Mouse (Mus musculus): ENCODE data around the gene Olfr373. TPM values are rescaled to one million over a fixed set of nuclear protein-coding genes. Genes with fewer than 3 reads are reported as not detected.

Gene Olfr373
- polyA plus RNA-seq, 1 experiment from 2014 or later, result 0.14 TPM

DNA sequence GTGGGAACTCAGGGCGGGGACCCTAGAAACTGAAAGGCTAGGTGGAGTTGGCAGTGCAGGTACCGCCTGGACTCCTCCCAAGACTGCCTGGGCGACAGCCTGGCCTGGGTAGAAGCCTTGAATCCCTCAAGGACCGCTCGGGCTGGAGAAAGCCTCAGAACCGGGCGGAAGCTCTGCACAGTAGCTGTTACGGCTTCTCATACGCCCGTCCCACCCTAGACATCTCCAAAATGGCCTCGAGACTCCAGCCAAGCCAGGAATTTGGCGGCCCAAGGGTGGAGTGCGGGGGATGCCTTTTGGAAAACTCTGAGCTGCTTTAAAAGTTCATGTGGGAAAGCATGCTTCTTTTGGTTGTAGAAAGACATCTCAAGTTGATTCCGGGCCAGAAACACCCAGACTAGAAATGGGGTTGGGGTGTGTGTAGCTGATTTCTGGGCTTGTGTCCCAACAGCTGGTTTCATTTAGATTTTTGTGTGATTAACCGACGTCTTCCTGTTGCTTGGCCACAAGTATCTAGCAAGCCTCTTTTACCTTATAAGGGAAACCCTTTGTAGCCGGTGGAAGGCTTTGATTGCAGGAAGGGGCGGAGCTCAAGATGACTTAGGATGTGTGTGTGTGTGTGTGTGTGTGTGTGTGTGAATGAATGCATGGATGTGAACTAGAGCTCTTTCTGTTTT, 53.5 kb downstream of the Olfr373 start:
- H3K4me1 ChIP-seq (replicated peaks; ENCODE audit: control insufficient read depth, insufficient read depth, low read length), result 0 out of 2 replicates have a peak, but pooled peaks cover 3% of the 10 kb centered on the region
- peak overlapping the region; percentile 89 for H3K9ac ChIP-seq (ENCODE audit: low read depth, low read length)
- peak; percentile 46 for ATAC-seq
- peak overlapping the region; percentile 88 for H3K4me3 ChIP-seq (ENCODE audit: low read depth, low read length)
- H3K36me3 ChIP-seq (ENCODE audit: control insufficient read depth, insufficient read depth), result peaks cover 30% of the 10 kb centered on the region
- under 1% methylated on average over 18 of the region's 18 CpGs for WGBS
- no peaks in the 10 kb centered on the region for H3K9me3 ChIP-seq (ENCODE audit: control insufficient read depth)
- peak overlapping the region; percentile 96 for H3K27ac ChIP-seq (ENCODE audit: low read depth, low read length)
- no peaks in the 10 kb centered on the region for H3K27me3 ChIP-seq (replicated peaks; ENCODE audit: control insufficient read depth, insufficient read depth, low read length)
- TF ChIP-seq CTCF (IDR thresholded peaks at IDR 0.05; ENCODE audit: low read depth), result no peak
- peak overlapping the region; percentile 95 for H3K4me2 ChIP-seq (replicated peaks; ENCODE audit: low read depth)

GRCm38 (mm10) chr8:72137431-72137830, 54.5 kb downstream of the Olfr373 start:
- no peak overlapping the region for H3K27ac ChIP-seq (ENCODE audit: low read depth, low read length)
- TF ChIP-seq CTCF (IDR thresholded peaks at IDR 0.05; ENCODE audit: low read depth), result no peak
- H3K4me3 ChIP-seq (ENCODE audit: low read depth, low read length), result 0 out of 2 replicates have a peak overlapping the region, but pooled peaks have one; percentile 88
- WGBS, result 87% methylated on average over 2 of the region's 2 CpGs
- H3K36me3 ChIP-seq (ENCODE audit: control insufficient read depth, insufficient read depth), result peaks cover 40% of the 10 kb centered on the region
- H3K9me3 ChIP-seq (ENCODE audit: control insufficient read depth), result no peaks in the 10 kb centered on the region
- H3K27me3 ChIP-seq (replicated peaks; ENCODE audit: control insufficient read depth, insufficient read depth, low read length), result no peaks in the 10 kb centered on the region
- 0 out of 2 replicates have a peak, but pooled peaks cover 3% of the 10 kb centered on the region for H3K4me1 ChIP-seq (replicated peaks; ENCODE audit: control insufficient read depth, insufficient read depth, low read length)
- H3K4me2 ChIP-seq (replicated peaks; ENCODE audit: low read depth), result peak overlapping the region; percentile 95
- H3K9ac ChIP-seq (ENCODE audit: low read depth, low read length), result no peak overlapping the region
- no peak for ATAC-seq

GRCm38 (mm10) chr8:72138456-72138855, 55.5 kb downstream of the Olfr373 start:
- 0 out of 2 replicates have a peak, but pooled peaks cover 3% of the 10 kb centered on the region for H3K4me1 ChIP-seq (replicated peaks; ENCODE audit: control insufficient read depth, insufficient read depth, low read length)
- H3K4me3 ChIP-seq (ENCODE audit: low read depth, low read length), result no peak overlapping the region
- H3K27ac ChIP-seq (ENCODE audit: low read depth, low read length), result no peak overlapping the region
- H3K27me3 ChIP-seq (replicated peaks; ENCODE audit: control insufficient read depth, insufficient read depth, low read length), result no peaks in the 10 kb centered on the region
- WGBS, result 93% methylated on average over 5 of the region's 5 CpGs
- TF ChIP-seq CTCF (IDR thresholded peaks at IDR 0.05; ENCODE audit: low read depth), result no peak
- no peak overlapping the region for H3K4me2 ChIP-seq (replicated peaks; ENCODE audit: low read depth)
- H3K9me3 ChIP-seq (ENCODE audit: control insufficient read depth), result no peaks in the 10 kb centered on the region
- peaks cover 50% of the 10 kb centered on the region for H3K36me3 ChIP-seq (ENCODE audit: control insufficient read depth, insufficient read depth)
- no peak overlapping the region for H3K9ac ChIP-seq (ENCODE audit: low read depth, low read length)
- ATAC-seq, result no peak

GRCm38 (mm10) chr8:72143256-72143824, 60.4 kb downstream of the Olfr373 start:
- Histone ChIP-seq H3K4me3 (ENCODE audit: low read depth, low read length) (no peak overlapping the region), H3K4me1 (replicated peaks; ENCODE audit: control insufficient read depth, insufficient read depth, low read length) (no peaks in the 10 kb centered on the region), H3K9me3 (ENCODE audit: control insufficient read depth) (no peaks in the 10 kb centered on the region), H3K36me3 (ENCODE audit: control insufficient read depth, insufficient read depth) (peaks cover 88% of the 10 kb centered on the region), H3K9ac (ENCODE audit: low read depth, low read length) (no peak overlapping the region), H3K4me2 (replicated peaks; ENCODE audit: low read depth) (no peak overlapping the region), H3K27me3 (replicated peaks; ENCODE audit: control insufficient read depth, insufficient read depth, low read length) (no peaks in the 10 kb centered on the region), H3K27ac (ENCODE audit: low read depth, low read length) (no peak overlapping the region)
- 90% methylated on average over 13 of the region's 13 CpGs for WGBS
- no peak for TF ChIP-seq CTCF (IDR thresholded peaks at IDR 0.05; ENCODE audit: low read depth)
- ATAC-seq, result no peak

DNA sequence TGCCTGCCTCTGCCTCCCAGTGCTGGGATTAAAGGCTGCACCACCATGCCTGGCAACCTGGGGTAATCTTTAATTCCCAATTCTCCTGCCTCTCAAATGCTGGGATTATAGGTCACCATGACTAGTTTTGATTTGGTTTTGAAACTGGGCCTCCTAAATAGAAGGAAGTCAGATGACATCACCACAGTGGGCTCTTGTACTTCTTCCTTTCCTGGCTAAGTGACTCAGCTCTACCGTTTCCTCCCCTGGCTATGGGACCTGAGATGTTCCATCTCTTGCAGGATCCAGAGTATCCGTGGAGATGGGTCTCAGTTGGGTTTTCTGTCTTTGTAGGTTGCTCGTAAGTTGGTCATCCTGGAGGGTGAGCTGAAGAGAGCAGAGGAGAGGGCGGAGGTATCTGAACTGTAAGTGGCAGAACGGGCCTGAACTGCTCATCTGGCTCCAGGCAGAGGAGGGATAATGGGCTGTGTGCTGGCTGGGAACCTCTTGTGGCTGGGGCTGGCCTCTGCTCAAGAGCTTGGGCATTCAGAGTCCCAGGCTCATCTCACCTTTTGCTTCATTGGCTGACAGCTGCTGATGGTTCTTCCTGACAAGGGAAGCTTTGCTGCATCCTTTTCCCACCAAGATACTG, 61.5 kb downstream of the Olfr373 start:
- H3K4me3 ChIP-seq (ENCODE audit: low read depth, low read length), result no peak overlapping the region
- no peak for ATAC-seq
- no peak overlapping the region for H3K27ac ChIP-seq (ENCODE audit: low read depth, low read length)
- no peak overlapping the region for H3K4me2 ChIP-seq (replicated peaks; ENCODE audit: low read depth)
- no peak overlapping the region for H3K9ac ChIP-seq (ENCODE audit: low read depth, low read length)
- H3K9me3 ChIP-seq (ENCODE audit: control insufficient read depth), result no peaks in the 10 kb centered on the region
- TF ChIP-seq CTCF (IDR thresholded peaks at IDR 0.05; ENCODE audit: low read depth), result no peak
- no peaks in the 10 kb centered on the region for H3K4me1 ChIP-seq (replicated peaks; ENCODE audit: control insufficient read depth, insufficient read depth, low read length)
- peaks cover 86% of the 10 kb centered on the region for H3K36me3 ChIP-seq (ENCODE audit: control insufficient read depth, insufficient read depth)
- H3K27me3 ChIP-seq (replicated peaks; ENCODE audit: control insufficient read depth, insufficient read depth, low read length), result no peaks in the 10 kb centered on the region
- 87% methylated on average over 5 of the region's 5 CpGs for WGBS

- ATAC-seq, result no peak
- Histone ChIP-seq H3K36me3 (ENCODE audit: control insufficient read depth, insufficient read depth) (peaks cover 82% of the 10 kb centered on the region), H3K4me2 (replicated peaks; ENCODE audit: low read depth) (no peak overlapping the region), H3K27ac (ENCODE audit: low read depth, low read length) (no peak overlapping the region), H3K4me1 (replicated peaks; ENCODE audit: control insufficient read depth, insufficient read depth, low read length) (no peaks in the 10 kb centered on the region), H3K9me3 (ENCODE audit: control insufficient read depth) (no peaks in the 10 kb centered on the region), H3K27me3 (replicated peaks; ENCODE audit: control insufficient read depth, insufficient read depth, low read length) (no peaks in the 10 kb centered on the region), H3K9ac (ENCODE audit: low read depth, low read length) (no peak overlapping the region), H3K4me3 (ENCODE audit: low read depth, low read length) (no peak overlapping the region)
- 87% methylated on average over 3 of the region's 3 CpGs for WGBS
- TF ChIP-seq CTCF (IDR thresholded peaks at IDR 0.05; ENCODE audit: low read depth), result no peak
Measured at GRCm38 (mm10) chr8:72145511-72145910, 62.5 kb downstream of the Olfr373 start.
